Mouse (Mus musculus) thymus, postnatal 0 days (tissue): ENCODE measurements around the gene Smtnl2. TPM values are rescaled to one million over a fixed set of nuclear protein-coding genes. Genes with fewer than 3 reads are reported as not detected.
"Not testable (repeated sequence)": the region's sequence is repeated elsewhere in the genome, so short reads cannot be mapped to it uniquely, and the experiment has no call there.

ENCODE experiments used
- DNase-seq: peaks from one replicate; pipeline ENCODE4 v3.0.0-alpha.2; 2015; ENCODE audit warnings: low spot score
- polyA plus RNA-seq: library from polyadenylated mRNA; unstranded; fragments of >200 nt; fragmentation: Nextera tagmentation; extraction: Ambion mirVana; gene quantifications from 2 replicates; pipeline ENCODE4 v1.2.1, GENCODE M21; 2015

Smtnl2 gene
- polyA plus RNA-seq, result 3.3 and 4.1 TPM in 2 replicates

GRCm38 (mm10) chr11:72411093-72411921 is at the start of gene Smtnl2:
Gene Smtnl2, minus strand, starts transcription at chr11:72411713.
- DNase-seq, result peak; percentile 12

- DNase-seq, result no peak
Measured at GRCm38 (mm10) chr11:72458502-72458901, 47.0 kb upstream of the Smtnl2 start.

DNA sequence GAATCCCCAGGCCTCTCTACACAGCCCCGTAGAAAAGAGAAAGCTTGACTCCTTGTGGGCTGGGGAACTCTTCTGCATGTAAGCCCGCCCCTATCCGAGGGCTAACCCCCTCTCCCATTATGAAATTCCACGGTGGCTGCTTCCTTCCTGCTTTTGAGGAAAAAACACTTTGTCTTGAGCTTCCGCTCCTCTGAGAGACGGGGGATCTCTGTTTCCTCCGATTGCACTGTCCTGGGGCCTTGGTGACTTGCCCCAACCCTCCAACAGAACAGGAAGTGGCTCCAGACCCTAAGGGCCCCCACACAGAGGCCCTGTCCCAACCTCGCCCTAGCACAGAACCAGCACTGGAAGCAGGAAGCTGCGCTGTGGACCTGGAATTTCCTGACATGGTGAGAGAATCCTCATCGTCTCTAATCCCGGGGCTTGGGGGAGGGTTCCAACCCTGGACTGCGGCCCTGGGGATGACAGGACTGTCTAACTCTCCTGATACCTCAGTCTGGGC is 46.5 kb upstream of the Smtnl2 start:
- no peak for DNase-seq

GRCm38 (mm10) chr11:72455694-72456093 is 44.2 kb upstream of the Smtnl2 start:
- DNase-seq, result no peak

GRCm38 (mm10) chr11:72453105-72453953 is 41.8 kb upstream of the Smtnl2 start:
- DNase-seq, result no peak

- no peak for DNase-seq
Measured at GRCm38 (mm10) chr11:72452140-72452665, 40.7 kb upstream of the Smtnl2 start.

- no peak for DNase-seq
Measured at GRCm38 (mm10) chr11:72447475-72447874, 36.0 kb upstream of the Smtnl2 start.

GRCm38 (mm10) chr11:72446311-72447105 is 35.0 kb upstream of the Smtnl2 start:
- peak; percentile 46 for DNase-seq

GRCm38 (mm10) chr11:72440965-72441664 is 29.6 kb upstream of the Smtnl2 start, which contains the start of gene Mybbp1a:
Gene Mybbp1a, plus strand, starts transcription at chr11:72441355.
- peak; percentile 96 for DNase-seq

DNA sequence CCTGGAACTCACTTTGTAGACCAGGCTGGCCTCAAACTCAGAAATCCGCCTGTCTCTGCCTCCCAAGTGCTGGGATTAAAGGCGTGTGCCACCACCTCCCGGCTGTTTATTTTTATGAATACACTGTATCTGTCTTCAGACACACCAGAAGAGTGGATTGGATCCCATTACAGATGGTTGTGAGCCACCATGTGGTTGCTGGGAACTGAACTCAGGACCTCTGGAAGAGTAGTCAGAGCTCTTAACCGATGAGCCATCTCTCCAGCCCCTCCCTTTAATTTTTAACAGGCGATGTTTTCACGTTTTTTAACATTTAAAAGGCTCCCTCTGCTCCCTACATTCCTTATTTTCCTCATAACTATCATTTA is 29.1 kb upstream of the Smtnl2 start:
- not testable (repeated sequence) for DNase-seq

GRCm38 (mm10) chr11:72438411-72438810 is 26.9 kb upstream of the Smtnl2 start:
- no peak for DNase-seq

GRCm38 (mm10) chr11:72436756-72437650 is 25.5 kb upstream of the Smtnl2 start:
- no peak for DNase-seq

GRCm38 (mm10) chr11:72436271-72436670 is 24.8 kb upstream of the Smtnl2 start:
- no peak for DNase-seq

DNA sequence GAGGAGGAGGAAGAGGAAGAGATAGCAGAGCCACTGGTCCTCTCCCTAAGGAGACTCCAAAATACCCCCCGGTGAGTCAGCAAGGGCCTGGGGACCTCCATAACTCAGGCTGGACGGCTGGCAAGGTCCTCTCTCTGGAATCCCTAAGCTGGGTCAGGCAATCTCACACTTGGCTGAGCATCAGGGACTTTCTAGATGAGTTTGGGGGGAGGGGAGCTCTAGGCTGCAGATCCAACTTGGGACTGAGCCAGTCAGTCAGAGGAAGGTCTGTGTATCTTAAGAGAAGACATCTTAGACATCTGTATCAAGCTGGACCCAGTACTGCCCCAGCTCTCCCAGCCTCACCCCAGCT is 24.2 kb upstream of the Smtnl2 start:
- no peak for DNase-seq

DNA sequence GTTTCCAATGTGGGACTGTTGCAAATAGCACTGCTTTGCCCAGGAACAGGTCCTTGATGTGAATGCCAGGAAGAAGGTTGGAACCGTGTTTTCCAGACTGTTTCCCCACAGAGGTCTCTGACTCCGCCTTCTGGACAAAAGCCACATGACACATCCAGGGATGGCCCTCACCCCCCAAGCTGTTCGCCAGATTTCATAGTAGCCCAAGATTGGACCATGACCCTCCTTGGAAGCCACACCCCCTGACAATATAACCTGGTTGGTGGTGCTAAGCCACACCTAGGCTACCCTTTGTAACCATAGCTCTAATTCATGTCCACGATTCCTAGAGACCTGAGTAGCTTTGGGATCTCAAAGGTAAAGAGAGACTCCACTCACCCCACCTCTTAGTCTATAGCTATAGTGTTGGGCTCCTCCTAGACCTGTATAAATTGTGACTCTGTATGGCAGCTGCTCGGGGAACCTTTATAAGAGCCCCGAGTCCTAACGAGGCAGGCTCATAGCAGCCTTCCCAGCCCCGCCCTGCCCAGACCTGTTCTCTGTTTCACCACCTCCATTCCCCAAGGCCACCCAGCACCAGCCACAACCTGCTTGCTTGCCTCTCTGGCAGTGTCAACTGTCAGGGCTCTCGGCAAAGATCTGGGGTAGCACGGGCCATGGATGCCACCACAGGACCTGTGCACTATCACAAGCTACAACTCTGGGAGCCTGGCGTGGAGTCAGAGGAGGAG is 23.6 kb upstream of the Smtnl2 start, which contains the start of gene Ggt6:
Gene Ggt6 (plus strand): TSS at position 564 of the 731 bp plus-strand sequence.
- no peak for DNase-seq

DNA sequence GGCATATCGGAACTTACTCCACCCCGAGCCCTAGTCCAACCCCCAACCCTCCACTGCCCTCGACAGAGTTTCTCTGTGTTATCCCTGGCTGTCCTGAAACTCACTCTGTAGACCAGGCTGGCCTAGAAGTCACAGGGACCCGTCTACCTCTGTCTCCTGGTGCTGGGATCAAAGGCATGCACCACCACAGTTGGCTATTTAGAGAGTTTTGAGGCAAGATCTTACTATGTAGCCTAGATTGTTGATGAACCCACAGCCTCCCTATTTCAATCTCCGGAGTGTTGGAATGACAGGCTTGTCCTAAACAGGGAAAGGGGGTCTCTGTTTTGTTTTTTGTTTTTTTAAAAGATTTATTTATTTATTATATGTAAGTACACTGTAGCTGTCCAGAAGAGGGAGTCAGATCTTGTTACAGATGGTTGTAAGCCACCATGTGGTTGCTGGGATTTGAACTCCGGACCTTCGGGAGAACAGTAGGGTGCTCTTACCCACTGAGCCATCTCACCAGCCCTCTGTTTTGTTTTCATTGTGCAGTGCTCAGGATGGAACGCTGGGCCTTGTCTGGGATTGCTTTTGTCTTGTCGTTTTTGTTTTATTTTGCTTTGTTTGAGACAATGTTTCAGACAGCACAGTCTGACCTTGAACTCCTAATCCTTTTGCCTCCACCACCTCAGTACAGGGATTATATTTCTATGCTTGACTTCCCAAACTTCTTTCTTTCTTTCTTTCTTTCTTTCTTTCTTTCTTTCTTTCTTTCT is 19.0 kb upstream of the Smtnl2 start:
- not testable (repeated sequence) for DNase-seq

- DNase-seq, result peak; percentile 81
Measured at GRCm38 (mm10) chr11:72429288-72429690, 17.8 kb upstream of the Smtnl2 start.

DNA sequence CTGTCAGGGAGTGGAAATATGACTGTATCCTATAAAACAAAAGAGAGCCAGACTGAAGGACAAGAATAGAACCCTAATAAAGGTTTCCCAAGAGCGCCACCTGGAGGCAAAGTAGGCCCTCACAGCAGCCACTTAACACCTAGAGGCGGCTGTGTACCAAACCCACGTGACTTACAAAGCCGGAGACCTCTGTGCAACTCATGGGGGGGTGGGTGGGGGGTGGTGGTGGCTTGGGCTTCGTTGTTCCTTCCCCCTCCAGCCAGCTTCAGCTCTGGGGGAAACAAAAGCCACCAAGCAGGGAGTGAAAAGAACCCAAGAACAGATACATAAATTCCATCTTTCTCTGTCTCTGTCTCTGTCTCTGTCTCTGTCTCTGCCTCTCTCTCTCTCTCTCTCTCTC is 17.2 kb upstream of the Smtnl2 start:
- DNase-seq, result peak; percentile 75
